Mouse (Mus musculus) hindbrain, postnatal 0 days (tissue): ENCODE results near the gene Slit3. TPM values are rescaled to one million over a fixed set of nuclear protein-coding genes. Genes with fewer than 3 reads are reported as not detected.

Experiments used
- ATAC-seq: fragments of 200-750 bp; cut with Nextera tagmentation; 2 replicates; pipeline ENCODE4 v1.8.0; 2017; ENCODE audit warnings: mild to moderate bottlenecking, moderate TSS enrichment, moderate library complexity
- DNase-seq: peaks from one replicate; pipeline ENCODE4 v3.0.0-alpha.2; 2015; ENCODE audit warnings: low spot score
- H3K27ac ChIP-seq: fragments of 300-500 bp; sonication (generic); 2 replicates; pipeline ENCODE4 v1.5.1; 2014; ENCODE audit warnings: mild to moderate bottlenecking
- H3K27me3 ChIP-seq: fragments of 300-500 bp; sonication (generic); 2 replicates; pipeline ENCODE4 v1.6.1; 2014; ENCODE audit warnings: low read length, mixed read lengths; ENCODE audit not compliant: insufficient read depth
- H3K36me3 ChIP-seq: fragments of 300-500 bp; sonication (generic); 2 replicates; pipeline ENCODE4 v1.6.1; 2014; ENCODE audit warnings: low read length, mixed read lengths; ENCODE audit not compliant: insufficient read depth
- H3K4me1 ChIP-seq: fragments of 300-500 bp; sonication (generic); 2 replicates; pipeline ENCODE4 v1.6.1; 2014; ENCODE audit warnings: antibody characterized with exemption, low read length, mixed read lengths; ENCODE audit not compliant: insufficient read depth
- H3K4me2 ChIP-seq: fragments of 300-500 bp; sonication (generic); 2 replicates; pipeline ENCODE4 v1.6.1; 2014; ENCODE audit warnings: low read depth, mild to moderate bottlenecking, low read length, moderate library complexity, mixed read lengths
- H3K4me3 ChIP-seq: fragments of 300-500 bp; sonication (generic); 2 replicates; pipeline ENCODE4 v1.5.1; 2014; ENCODE audit warnings: low read length
- H3K9ac ChIP-seq: fragments of 300-500 bp; sonication (generic); replicated peaks from 2 replicates; pipeline ENCODE4 v1.6.1; 2014; ENCODE audit warnings: mild to moderate bottlenecking, low read length, moderate library complexity, mixed read lengths
- H3K9me3 ChIP-seq: fragments of 300-500 bp; sonication (generic); 2 replicates; pipeline ENCODE4 v1.6.1; 2016; ENCODE audit warnings: low read length, mixed read lengths
- CTCF ChIP-seq: IDR thresholded peaks from 2 replicates; pipeline ENCODE4 v1.5.1; 2016; ENCODE audit warnings: antibody characterized with exemption, control low read depth, low read depth
- WGBS: fragments of 180-500 bp; shearing (Covaris S2); extraction: QIAGEN DNeasy Blood & Tissue Kit; methylation state at CpG from one replicate; pipeline ENCODE4 v1.1.7; 2014; 5-methylcytosine and 5-hydroxymethylcytosine counted together
- polyA plus RNA-seq: library from polyadenylated mRNA; unstranded; fragments of >200 nt; fragmentation: Nextera tagmentation; extraction: Ambion mirVana; gene quantifications from 2 replicates; pipeline ENCODE4 v1.2.1, GENCODE M21; 2015
- total RNA-seq: library from RNA; depleted of rRNA; stranded (reverse); fragments of >200 nt; gene quantifications from 2 replicates; pipeline ENCODE4 v1.2.3, GENCODE M21; 2014

Slit3 gene
- total and polyA plus RNA-seq, 2 experiments from 2014 or later, result 4.9 to 13.4 TPM

GRCm38 (mm10) chr11:35583633-35584032 is 462.6 kb downstream of the Slit3 start:
- ATAC-seq (no peak), DNase-seq (peak; percentile 49)
- no peak overlapping the region for H3K27ac ChIP-seq

DNA sequence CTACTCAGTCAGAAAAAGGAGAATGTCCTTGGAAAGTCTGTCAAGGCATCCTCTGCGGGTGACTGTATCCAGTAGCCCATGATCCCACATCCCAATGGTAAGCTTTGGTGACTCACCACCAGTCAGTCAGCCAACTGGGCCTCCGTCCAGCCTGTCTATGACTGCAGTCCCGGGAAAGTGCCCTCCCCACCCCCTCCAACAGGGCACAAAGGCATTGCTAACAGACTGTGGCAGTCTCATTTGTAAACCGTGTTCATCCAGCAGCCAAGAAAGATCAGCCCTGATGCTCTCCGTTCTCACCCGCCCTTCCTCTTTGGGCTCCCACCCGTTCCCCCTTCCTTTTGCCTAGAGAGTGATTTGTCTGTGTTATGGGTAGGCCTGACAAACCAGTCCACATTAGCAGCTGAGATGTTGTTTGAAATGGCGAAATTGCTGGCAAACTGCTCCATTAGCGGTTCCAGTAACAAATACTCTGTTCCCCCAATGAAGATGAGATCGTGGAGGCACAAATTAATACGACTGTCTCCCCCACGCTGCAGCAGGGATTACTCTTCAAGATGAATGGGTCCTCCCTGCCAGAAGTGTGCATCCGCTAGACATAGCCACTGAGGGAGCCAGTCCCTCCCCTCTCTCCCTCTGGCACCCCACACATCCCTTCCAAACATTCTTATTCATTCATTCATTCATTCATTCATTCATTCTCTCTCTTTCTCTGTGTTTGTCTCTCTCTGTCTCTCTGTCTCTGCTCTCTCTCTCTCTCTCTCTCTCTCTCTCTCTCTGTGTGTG is 466.3 kb downstream of the Slit3 start:
- H3K4me1 ChIP-seq, result 0 out of 2 replicates have a peak, but pooled peaks cover 4% of the 10 kb centered on the region
- H3K4me2 ChIP-seq, result no peak overlapping the region
- TF ChIP-seq CTCF, result peak; percentile 21
- H3K9ac ChIP-seq, result no peak overlapping the region; the same call in 1 of the 2 replicates
- no peak overlapping the region for H3K4me3 ChIP-seq
- 20% methylated on average over 13 of the region's 13 CpGs for WGBS
- peak overlapping the region; percentile 27 for H3K27ac ChIP-seq
- H3K36me3 ChIP-seq, result no peaks in the 10 kb centered on the region
- DNase-seq (peak; percentile 94), ATAC-seq (peak; percentile 97)
- no peaks in the 10 kb centered on the region for H3K27me3 ChIP-seq
- no peaks in the 10 kb centered on the region for H3K9me3 ChIP-seq

More at GRCm38 (mm10) chr11:35583633-35584032, 462.6 kb downstream of the Slit3 start:
- no peaks in the 10 kb centered on the region for H3K9me3 ChIP-seq
- no peaks in the 10 kb centered on the region for H3K27me3 ChIP-seq
- TF ChIP-seq CTCF, result no peak
- no peaks in the 10 kb centered on the region for H3K36me3 ChIP-seq
- H3K4me1 ChIP-seq, result 0 out of 2 replicates have a peak, but pooled peaks cover 4% of the 10 kb centered on the region
- H3K4me2 ChIP-seq, result no peak overlapping the region
- H3K4me3 ChIP-seq, result no peak overlapping the region
- WGBS, result 78% methylated on average over 7 of the region's 7 CpGs
- H3K9ac ChIP-seq, result no peak overlapping the region

DNA sequence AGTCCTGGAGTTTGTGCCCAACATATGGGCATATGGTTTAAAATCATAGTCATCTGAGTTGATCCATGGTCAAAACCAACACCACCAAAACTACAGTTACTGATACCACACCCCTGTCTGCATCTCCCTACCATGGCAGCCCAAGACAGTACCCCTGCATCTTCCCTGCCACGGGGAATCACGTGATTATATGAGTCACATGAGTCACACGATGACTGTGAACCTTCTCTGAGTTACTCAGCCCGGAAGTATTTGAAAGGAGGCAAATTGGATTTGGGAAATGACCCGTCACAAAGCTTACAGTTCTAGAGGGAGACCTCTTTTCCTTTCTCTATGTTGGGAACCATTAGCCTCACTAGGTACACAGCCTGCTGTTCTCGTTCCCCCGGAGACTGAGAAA is 468.9 kb downstream of the Slit3 start:
- Histone ChIP-seq H3K27me3 (no peaks in the 10 kb centered on the region), H3K4me1 (0 out of 2 replicates have a peak, but pooled peaks cover under 1% of the 10 kb centered on the region), H3K36me3 (no peaks in the 10 kb centered on the region), H3K9ac (no peak overlapping the region), H3K27ac (no peak overlapping the region), H3K9me3 (no peaks in the 10 kb centered on the region), H3K4me2 (no peak overlapping the region), H3K4me3 (no peak overlapping the region)
- 78% methylated on average over 7 of the region's 7 CpGs for WGBS
- no peak for DNase-seq
- no peak for ATAC-seq
- TF ChIP-seq CTCF, result no peak

DNA sequence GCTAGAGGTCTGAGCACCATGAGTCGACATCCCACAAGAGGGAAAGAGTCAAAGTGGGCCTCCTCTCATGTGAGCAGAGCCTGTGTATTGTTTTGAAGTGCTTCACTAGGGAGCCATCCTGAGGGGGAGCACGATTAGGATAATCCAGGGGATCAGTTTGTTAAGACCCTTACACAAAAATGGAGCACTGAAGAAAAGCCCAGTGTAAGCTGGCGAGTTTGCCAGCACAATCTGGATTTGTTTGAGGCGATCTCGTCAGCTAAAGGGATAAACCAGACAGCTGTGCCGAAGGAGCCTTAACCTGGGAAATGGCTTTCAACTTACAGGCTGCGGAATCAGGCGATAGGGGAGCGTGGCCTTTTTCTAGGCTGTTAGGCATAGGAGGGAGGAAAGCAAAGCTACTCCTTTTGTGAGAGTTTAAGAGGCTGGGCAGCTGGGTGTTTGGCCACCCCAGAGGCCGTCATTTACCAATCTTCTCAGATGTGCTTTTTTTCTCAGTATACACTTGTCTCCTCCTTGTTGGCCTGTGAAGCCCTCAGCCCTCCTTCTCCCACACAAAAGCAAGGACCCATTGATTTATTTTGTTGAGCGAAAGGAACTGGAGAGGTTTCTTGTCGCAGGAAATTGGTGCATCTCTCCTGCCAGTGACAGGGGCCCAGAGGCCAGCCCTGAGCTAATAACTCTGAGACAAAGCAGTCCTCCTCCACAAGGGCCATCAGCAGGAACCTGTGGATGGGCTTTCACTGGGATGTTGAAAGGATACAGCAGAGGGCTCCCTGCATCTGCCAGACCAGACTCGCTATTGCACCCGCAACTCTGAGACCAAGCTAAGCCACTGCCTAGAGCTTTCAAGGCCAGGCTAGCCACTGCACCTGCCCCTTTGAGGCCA is 472.4 kb downstream of the Slit3 start:
- 0 out of 2 replicates have a peak, but pooled peaks cover 6% of the 10 kb centered on the region for H3K4me1 ChIP-seq
- H3K9ac ChIP-seq, result no peak overlapping the region
- no peak overlapping the region for H3K4me2 ChIP-seq
- no peaks in the 10 kb centered on the region for H3K9me3 ChIP-seq
- no peak overlapping the region for H3K27ac ChIP-seq
- WGBS, result 60% methylated on average over 14 of the region's 14 CpGs
- no peak for ATAC-seq
- no peak for TF ChIP-seq CTCF
- no peaks in the 10 kb centered on the region for H3K36me3 ChIP-seq
- no peak overlapping the region for H3K4me3 ChIP-seq
- DNase-seq, result no peak
- no peaks in the 10 kb centered on the region for H3K27me3 ChIP-seq

DNA sequence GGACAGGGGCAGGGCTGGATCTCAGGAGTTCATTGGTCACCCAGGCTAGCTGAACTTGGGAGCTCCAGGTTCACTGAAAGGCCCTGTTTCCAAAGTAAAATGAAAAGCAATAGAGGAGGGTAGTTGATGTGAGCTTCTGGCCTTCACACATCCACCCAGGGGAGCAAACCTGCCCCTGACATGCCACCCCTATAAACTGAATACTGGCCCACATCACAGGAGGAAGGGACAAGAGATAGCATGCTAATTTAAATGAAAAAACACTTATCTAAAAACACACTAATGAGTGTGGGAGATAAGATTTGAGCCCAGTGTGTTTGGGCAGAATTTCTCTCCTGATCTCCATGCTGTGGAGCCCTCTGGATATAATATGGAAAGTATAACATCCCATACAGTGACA is 475.0 kb downstream of the Slit3 start:
- no peak for DNase-seq
- Histone ChIP-seq H3K27me3 (no peaks in the 10 kb centered on the region), H3K27ac (no peak overlapping the region), H3K4me2 (no peak overlapping the region), H3K4me1 (0 out of 2 replicates have a peak, but pooled peaks cover 9% of the 10 kb centered on the region), H3K4me3 (no peak overlapping the region), H3K36me3 (no peaks in the 10 kb centered on the region), H3K9me3 (no peaks in the 10 kb centered on the region), H3K9ac (no peak overlapping the region)
- no peak for TF ChIP-seq CTCF
- no peak for ATAC-seq

DNA sequence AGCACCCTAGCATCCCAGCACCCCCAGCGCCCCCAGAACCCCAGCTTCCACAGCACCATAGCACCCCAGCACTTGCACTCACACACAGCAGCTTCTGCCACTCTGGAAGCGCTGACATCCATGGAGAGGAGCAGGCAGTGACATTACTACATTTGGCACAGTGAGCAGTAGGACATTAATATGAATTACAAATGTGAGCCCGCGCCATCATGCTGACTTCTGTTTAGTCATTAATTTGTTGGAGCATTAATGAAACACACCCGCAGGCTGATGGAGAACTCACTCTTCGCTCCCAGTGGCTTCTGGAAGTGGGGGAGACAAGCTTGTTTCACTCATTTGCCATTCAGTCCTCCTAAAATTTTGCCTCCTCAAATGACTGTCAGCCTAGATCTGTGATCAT is 476.9 kb downstream of the Slit3 start:
- Histone ChIP-seq H3K9ac (no peak overlapping the region), H3K9me3 (no peaks in the 10 kb centered on the region), H3K36me3 (no peaks in the 10 kb centered on the region), H3K27ac (no peak overlapping the region), H3K4me3 (no peak overlapping the region), H3K27me3 (no peaks in the 10 kb centered on the region), H3K4me1 (peaks cover 15% of the 10 kb centered on the region; the same call in 1 of the 2 replicates), H3K4me2 (no peak overlapping the region)
- no peak for TF ChIP-seq CTCF
- DNase-seq (no peak), ATAC-seq (no peak)
- 62% methylated on average over 6 of the region's 6 CpGs for WGBS
